Mouse (Mus musculus): ENCODE results near the gene Cntn5.

The Cntn5 gene

GRCm38 (mm10) chr9:9707766-9708165 lies 1196.8 kb downstream of the Cntn5 start:
- DNase-seq (ENCODE audit: low read depth in 1 of 2, low spot score in 2 of 2): no peak

GRCm38 (mm10) chr9:9705180-9705579 lies 1199.4 kb downstream of the Cntn5 start:
- no peak for DNase-seq (ENCODE audit: low read depth in 1 of 2, low spot score in 2 of 2)

- no peak for DNase-seq (ENCODE audit: low read depth in 1 of 2, low spot score in 2 of 2)
These were observed 1207.9 kb downstream of the Cntn5 start for GRCm38 (mm10) chr9:9696636-9697035.

- no peak for DNase-seq (ENCODE audit: low read depth in 1 of 2, low spot score in 2 of 2)
These were observed 1222.2 kb downstream of the Cntn5 start for GRCm38 (mm10) chr9:9682348-9682884.

- DNase-seq (ENCODE audit: low read depth in 1 of 2, low spot score in 2 of 2): no peak
These were observed 1228.5 kb downstream of the Cntn5 start for GRCm38 (mm10) chr9:9676078-9676477.

- DNase-seq (ENCODE audit: low read depth in 1 of 2, low spot score in 2 of 2): no peak
These were observed 1230.0 kb downstream of the Cntn5 start for GRCm38 (mm10) chr9:9674531-9674930.

GRCm38 (mm10) chr9:9673277-9674049 lies 1231.1 kb downstream of the Cntn5 start:
- DNase-seq (ENCODE audit: low read depth in 1 of 2, low spot score in 2 of 2): no peak

GRCm38 (mm10) chr9:9653463-9653862 lies 1251.1 kb downstream of the Cntn5 start:
- no peak for DNase-seq (ENCODE audit: low read depth in 1 of 2, low spot score in 2 of 2)

GRCm38 (mm10) chr9:9647361-9647760 lies 1257.2 kb downstream of the Cntn5 start:
- no peak for DNase-seq (ENCODE audit: low read depth in 1 of 2, low spot score in 2 of 2)

- DNase-seq (ENCODE audit: low read depth in 1 of 2, low spot score in 2 of 2): no peak
These were observed 1258.3 kb downstream of the Cntn5 start for GRCm38 (mm10) chr9:9646276-9646675.

Measured in monocyte, adult 2 months (primary cell).